Mouse (Mus musculus): ENCODE results near the gene Gja1. TPM values are rescaled to one million over a fixed set of nuclear protein-coding genes. Genes with fewer than 3 reads are reported as not detected.

The Gja1 gene
- 137 and 185 TPM in 2 replicates for polyA plus RNA-seq (2016; fragmentation: Nextera tagmentation; extraction: Ambion mirVana)

GRCm38 (mm10) chr10:56377097-56377965 is at the start of gene Gja1:
Gene Gja1 (plus strand): TSS chr10:56377330.
- Histone ChIP-seq H3K4me1 (peaks cover 15% of the 10 kb centered on the region), H3K27ac (replicated peaks) (peak within 1 kb of the TSS; percentile 60), H3K36me3 (no peaks in the 10 kb centered on the region), H3K27me3 (peaks cover 25% of the 10 kb centered on the region), H3K9me3 (no peaks in the 10 kb centered on the region), H3K4me3 (peak within 1 kb of the TSS; percentile 57), H3K9ac (replicated peaks) (peak within 1 kb of the TSS; percentile 66), H3K4me2 (replicated peaks) (peak within 1 kb of the TSS; percentile 81)
- ATAC-seq (ENCODE audit: low FRiP score, low read depth): no peak
- under 1% methylated on average over 23 of the region's 23 CpGs for WGBS

DNA sequence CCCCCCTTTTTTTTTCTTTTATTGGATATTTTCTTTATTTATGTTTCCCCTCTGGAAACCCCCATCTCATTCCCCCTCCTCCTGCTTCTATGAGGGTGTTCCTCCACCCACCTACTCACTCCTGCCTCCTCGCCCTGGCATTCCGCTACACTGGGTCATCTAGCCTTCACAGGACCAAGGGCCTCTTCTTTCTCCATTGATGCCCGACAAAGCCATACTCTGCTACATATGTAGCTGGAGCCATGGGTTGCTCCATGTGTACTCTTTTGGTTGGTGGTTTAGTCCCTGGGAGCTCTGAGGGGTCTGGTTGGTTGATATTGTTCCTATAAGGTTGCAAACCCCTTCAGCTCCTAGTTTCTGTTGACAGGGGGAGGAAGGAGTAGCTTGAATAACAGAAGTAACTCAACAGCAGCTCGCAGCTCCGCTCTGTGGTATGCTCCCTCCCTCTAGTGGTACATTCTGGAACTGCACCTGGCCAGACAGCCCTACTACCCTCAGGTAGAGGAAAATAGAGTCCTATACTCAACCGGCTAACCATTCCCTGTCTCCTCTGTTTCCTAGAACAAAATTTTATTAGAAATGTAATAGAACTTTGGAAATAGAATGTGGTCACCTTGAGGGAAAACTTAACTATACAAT is 38.2 kb upstream of the Gja1 start:
- no peaks in the 10 kb centered on the region for H3K4me1 ChIP-seq
- no peaks in the 10 kb centered on the region for H3K27me3 ChIP-seq
- peak; percentile 92 for ATAC-seq (ENCODE audit: low FRiP score, low read depth)
- H3K27ac ChIP-seq (replicated peaks): no peak overlapping the region
- WGBS: 51% methylated on average over 6 of the region's 6 CpGs
- H3K9me3 ChIP-seq: no peaks in the 10 kb centered on the region
- H3K36me3 ChIP-seq: no peaks in the 10 kb centered on the region
- H3K4me2 ChIP-seq (replicated peaks): no peak overlapping the region
- no peak overlapping the region for H3K9ac ChIP-seq (replicated peaks)
- no peak overlapping the region for H3K4me3 ChIP-seq

DNA sequence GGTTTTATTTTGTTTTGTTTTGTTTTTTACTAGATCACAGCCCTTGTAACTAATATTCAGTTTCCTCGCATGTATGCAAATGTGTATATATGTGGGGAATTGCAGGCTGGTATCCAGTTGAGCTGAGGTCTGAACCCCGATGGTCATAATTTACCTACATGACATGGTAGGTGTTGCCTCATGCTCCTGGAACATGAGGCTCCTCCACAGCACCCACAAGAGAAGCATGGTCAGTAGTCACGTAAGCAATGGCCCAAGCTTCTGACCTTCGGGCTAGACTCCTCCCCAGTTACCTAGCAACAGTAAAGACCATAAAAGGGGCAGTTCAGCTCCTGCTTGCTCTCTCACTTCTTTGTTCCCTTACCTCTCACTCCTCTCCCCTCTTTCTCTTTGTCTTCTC is 16.7 kb upstream of the Gja1 start:
- Histone ChIP-seq H3K27ac (replicated peaks) (no peak overlapping the region), H3K27me3 (no peaks in the 10 kb centered on the region), H3K36me3 (no peaks in the 10 kb centered on the region), H3K4me2 (replicated peaks) (no peak overlapping the region), H3K4me3 (no peak overlapping the region), H3K9me3 (no peaks in the 10 kb centered on the region), H3K9ac (replicated peaks) (no peak overlapping the region), H3K4me1 (no peaks in the 10 kb centered on the region)
- no peak for ATAC-seq (ENCODE audit: low FRiP score, low read depth)
- WGBS: 73% methylated on average over 4 of the region's 4 CpGs

GRCm38 (mm10) chr10:56369073-56369472 is 8.1 kb upstream of the Gja1 start:
- peaks cover 3% of the 10 kb centered on the region for H3K4me1 ChIP-seq
- no peak overlapping the region for H3K9ac ChIP-seq (replicated peaks)
- no peaks in the 10 kb centered on the region for H3K36me3 ChIP-seq
- ATAC-seq (ENCODE audit: low FRiP score, low read depth): peak; percentile 69
- no peaks in the 10 kb centered on the region; the same call in 1 of the 2 replicates for H3K27me3 ChIP-seq
- H3K27ac ChIP-seq (replicated peaks): no peak overlapping the region
- no peak overlapping the region for H3K4me2 ChIP-seq (replicated peaks)
- H3K9me3 ChIP-seq: no peaks in the 10 kb centered on the region
- no peak overlapping the region for H3K4me3 ChIP-seq
- WGBS: 24% methylated on average over 7 of the region's 7 CpGs

DNA sequence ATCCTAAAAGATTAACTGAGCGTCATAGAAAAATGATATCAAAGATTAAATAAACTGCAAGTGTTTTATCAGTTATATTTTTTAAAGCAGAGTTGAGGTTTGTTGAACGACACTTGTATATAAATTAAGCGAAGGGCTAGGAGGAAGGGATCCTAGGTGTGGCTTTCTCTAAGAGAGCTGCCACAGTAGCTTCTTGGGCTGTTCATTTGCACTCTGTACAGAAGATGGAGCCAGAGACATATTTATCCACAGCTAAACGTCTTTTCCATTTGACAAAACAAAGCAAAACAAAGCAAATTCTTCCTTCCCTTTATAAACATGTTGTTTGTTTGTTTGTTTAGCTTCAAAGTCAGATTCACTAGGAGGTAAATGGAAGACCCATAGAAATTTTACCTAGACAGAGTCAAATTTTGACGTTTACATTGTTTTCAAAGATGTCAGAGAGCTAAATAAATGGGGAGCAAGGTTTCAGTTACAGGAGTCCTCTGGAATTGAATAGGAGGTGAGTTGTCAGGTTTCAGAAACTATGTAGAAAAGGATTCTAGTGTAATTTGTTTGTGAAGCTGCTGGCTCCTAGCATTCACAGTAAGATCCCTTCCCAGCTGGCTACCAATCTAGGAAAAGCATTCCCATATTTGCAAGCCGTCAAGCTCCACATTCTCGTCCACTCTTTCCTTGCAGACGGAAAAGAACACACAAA is 4.0 kb upstream of the Gja1 start:
- Histone ChIP-seq H3K4me3 (no peak overlapping the region), H3K4me1 (peaks cover 7% of the 10 kb centered on the region), H3K27ac (replicated peaks) (no peak overlapping the region), H3K9ac (replicated peaks) (no peak overlapping the region), H3K9me3 (no peaks in the 10 kb centered on the region), H3K27me3 (peaks cover 18% of the 10 kb centered on the region), H3K4me2 (replicated peaks) (peak overlapping the region; percentile 19; the same call in 1 of the 2 replicates), H3K36me3 (no peaks in the 10 kb centered on the region)
- peak; percentile 65; the same call in 1 of the 2 replicates for ATAC-seq (ENCODE audit: low FRiP score, low read depth)
- 20% methylated on average over 8 of the region's 8 CpGs for WGBS

DNA sequence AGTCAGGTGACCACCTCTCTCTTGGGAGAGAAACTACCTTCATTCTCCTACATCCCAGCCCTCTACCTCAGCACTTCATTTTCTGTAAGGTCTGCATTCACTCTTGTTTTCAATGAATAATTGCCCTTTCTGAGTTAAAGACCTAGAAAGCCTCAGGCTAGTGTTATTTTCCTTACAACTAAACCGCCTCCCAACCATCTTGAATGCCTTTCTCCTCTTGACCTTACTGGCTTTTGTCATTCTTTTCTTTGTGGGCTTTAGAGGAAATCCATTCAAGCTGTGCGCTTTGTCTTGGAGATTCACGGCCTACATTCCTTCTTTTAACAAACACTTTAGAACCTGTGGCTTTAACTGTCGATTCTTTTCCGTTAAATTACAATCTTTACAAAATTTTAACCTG is 3.0 kb upstream of the Gja1 start:
- Histone ChIP-seq H3K27me3 (peaks cover 20% of the 10 kb centered on the region), H3K36me3 (no peaks in the 10 kb centered on the region), H3K9me3 (no peaks in the 10 kb centered on the region), H3K4me3 (no peak overlapping the region), H3K27ac (replicated peaks) (no peak overlapping the region), H3K4me2 (replicated peaks) (no peak overlapping the region), H3K9ac (replicated peaks) (no peak overlapping the region), H3K4me1 (peaks cover 11% of the 10 kb centered on the region)
- 3% methylated on average over 5 of the region's 5 CpGs for WGBS
- ATAC-seq (ENCODE audit: low FRiP score, low read depth): no peak

DNA sequence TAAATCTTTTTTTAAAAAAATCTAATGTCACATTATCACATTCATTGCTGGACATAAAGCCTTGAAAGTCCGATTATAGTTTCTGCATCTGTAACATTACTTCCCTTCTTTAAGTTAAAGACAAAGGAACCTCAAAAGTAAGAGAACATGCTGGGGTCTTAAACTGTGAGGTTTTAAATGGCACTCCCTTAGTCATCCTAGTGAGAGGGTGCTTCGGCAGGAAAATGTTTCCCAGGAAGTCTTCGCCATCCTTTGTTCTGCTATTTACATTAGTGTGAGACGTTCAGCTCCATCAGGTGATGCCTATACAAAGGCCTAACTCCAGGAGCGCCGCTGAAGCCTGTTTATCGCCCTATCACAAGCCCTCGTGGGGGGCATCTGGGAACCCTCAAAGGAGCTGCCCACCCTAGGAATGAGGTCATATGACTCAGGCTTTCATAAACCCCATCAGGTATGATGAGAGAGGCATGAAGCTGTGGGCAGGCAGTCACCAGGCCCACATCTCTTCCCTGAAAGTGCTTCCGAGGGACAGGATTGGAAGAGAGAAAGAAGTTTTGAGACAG is 1.1 kb upstream of the Gja1 start:
- 16% methylated on average over 9 of the region's 9 CpGs for WGBS
- no peaks in the 10 kb centered on the region for H3K9me3 ChIP-seq
- peaks cover 15% of the 10 kb centered on the region for H3K4me1 ChIP-seq
- H3K27ac ChIP-seq (replicated peaks): no peak overlapping the region
- no peaks in the 10 kb centered on the region for H3K36me3 ChIP-seq
- H3K27me3 ChIP-seq: peaks cover 25% of the 10 kb centered on the region
- no peak for ATAC-seq (ENCODE audit: low FRiP score, low read depth)
- H3K4me2 ChIP-seq (replicated peaks): no peak overlapping the region
- no peak overlapping the region for H3K4me3 ChIP-seq
- H3K9ac ChIP-seq (replicated peaks): no peak overlapping the region

DNA sequence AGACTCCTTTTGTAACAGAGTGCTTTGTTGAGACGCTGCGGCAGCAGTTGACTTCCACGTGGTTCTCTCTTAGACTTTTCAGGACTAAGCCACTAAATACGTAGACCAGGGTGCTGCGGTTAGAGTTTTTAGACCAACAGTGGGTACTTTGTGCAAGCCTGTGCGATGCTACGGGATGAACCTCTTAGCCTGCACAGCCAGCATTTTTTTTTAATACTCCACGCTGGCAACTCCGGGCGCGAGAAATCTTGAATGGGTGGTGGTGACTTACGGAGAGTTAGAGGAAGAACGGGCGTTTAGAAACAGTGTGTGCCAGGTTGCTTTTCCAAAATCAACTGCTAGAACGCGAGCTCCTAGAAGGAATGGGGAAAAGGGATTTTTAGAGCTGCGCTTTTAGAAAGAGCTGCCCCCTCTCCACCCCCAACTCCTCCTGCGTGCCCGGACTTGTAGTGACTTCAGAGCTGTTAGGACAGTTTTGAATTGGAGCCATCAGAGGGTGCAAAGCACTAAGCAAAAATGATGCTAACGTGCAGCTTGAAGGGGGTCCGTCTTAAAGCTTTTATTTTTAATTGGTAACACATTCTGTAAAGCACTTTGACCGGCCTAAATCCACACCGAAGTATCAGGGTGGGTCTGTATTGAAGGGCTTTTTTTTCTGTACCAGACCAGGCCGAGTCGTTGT is 977 bp downstream of the Gja1 start:
- Histone ChIP-seq H3K36me3 (no peaks in the 10 kb centered on the region), H3K4me3 (peak overlapping the region; percentile 57), H3K4me1 (peaks cover 15% of the 10 kb centered on the region), H3K27ac (replicated peaks) (peak overlapping the region; percentile 60), H3K9ac (replicated peaks) (peak overlapping the region; percentile 66), H3K9me3 (no peaks in the 10 kb centered on the region), H3K27me3 (peaks cover 25% of the 10 kb centered on the region), H3K4me2 (replicated peaks) (peak overlapping the region; percentile 81)
- peak; percentile 33; the same call in 1 of the 2 replicates for ATAC-seq (ENCODE audit: low FRiP score, low read depth)
- under 1% methylated on average over 25 of the region's 25 CpGs for WGBS

DNA sequence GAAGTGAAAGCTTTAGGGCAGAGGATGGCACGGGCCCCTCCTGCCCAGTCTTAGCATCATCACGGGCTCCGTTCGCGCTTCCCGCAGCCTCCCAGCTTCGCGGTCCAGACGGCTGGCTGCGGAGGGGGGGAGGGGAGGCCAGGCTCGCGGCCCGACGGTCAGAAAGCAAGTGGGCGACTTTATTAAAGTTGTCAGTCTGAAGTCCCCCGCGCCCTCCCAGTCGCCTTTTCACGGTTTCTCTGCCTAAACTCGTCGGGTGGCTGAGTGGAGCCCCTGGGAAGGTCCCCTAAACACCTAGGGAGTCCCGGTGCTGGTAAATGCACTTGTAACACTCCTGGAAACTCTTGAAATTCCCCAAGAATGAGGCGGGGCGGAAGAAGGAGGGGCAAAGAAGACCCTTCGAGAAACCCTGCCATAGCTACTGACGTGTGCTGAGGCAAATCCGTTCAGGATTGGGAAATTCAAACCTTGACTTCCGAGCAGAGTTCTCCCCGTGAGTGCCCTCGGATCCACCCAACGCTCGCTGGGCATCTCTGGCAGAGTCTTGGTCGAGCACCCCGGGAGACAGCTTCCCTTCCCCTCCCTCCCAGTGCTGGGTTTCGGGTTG is 1.6 kb downstream of the Gja1 start:
- H3K27me3 ChIP-seq: peaks cover 25% of the 10 kb centered on the region
- H3K36me3 ChIP-seq: no peaks in the 10 kb centered on the region
- H3K4me3 ChIP-seq: peak overlapping the region; percentile 57
- H3K9me3 ChIP-seq: no peaks in the 10 kb centered on the region
- H3K27ac ChIP-seq (replicated peaks): peak overlapping the region; percentile 60
- under 1% methylated on average over 35 of the region's 35 CpGs for WGBS
- peaks cover 15% of the 10 kb centered on the region for H3K4me1 ChIP-seq
- peak; percentile 86 for ATAC-seq (ENCODE audit: low FRiP score, low read depth)
- H3K9ac ChIP-seq (replicated peaks): peak overlapping the region; percentile 66
- H3K4me2 ChIP-seq (replicated peaks): peak overlapping the region; percentile 81

- 7% methylated on average over 7 of the region's 7 CpGs for WGBS
- no peak overlapping the region for H3K27ac ChIP-seq (replicated peaks)
- H3K36me3 ChIP-seq: no peaks in the 10 kb centered on the region
- peak overlapping the region; percentile 66; the same call in 1 of the 2 replicates for H3K9ac ChIP-seq (replicated peaks)
- ATAC-seq (ENCODE audit: low FRiP score, low read depth): no peak
- H3K27me3 ChIP-seq: peaks cover 25% of the 10 kb centered on the region
- H3K9me3 ChIP-seq: no peaks in the 10 kb centered on the region
- peak overlapping the region; percentile 81 for H3K4me2 ChIP-seq (replicated peaks)
- peak overlapping the region; percentile 27 for H3K4me3 ChIP-seq
- peaks cover 10% of the 10 kb centered on the region for H3K4me1 ChIP-seq
Observed at GRCm38 (mm10) chr10:56379720-56380119, 2.6 kb downstream of the Gja1 start.

Measured in midbrain, embryonic 12.5 days (tissue).